Mouse (Mus musculus) myocyte (in vitro differentiated cells): ENCODE data around the gene Mgat4a. TPM values are rescaled to one million over a fixed set of nuclear protein-coding genes. Genes with fewer than 3 reads are reported as not detected.

Source experiments
- H3K27me3 ChIP-seq: one replicate; pipeline ENCODE4 v1.6.1; 2011; ENCODE audit not compliant: control insufficient read depth, insufficient read depth, insufficient read length
- H3K36me3 ChIP-seq: one replicate; pipeline ENCODE4 v1.6.1; 2011; ENCODE audit not compliant: control insufficient read depth, insufficient read depth
- H3K4me2 ChIP-seq: one replicate; pipeline ENCODE4 v1.6.1; 2011; ENCODE audit warnings: low read depth, control low read depth
- H3K4me3 ChIP-seq: one replicate; pipeline ENCODE4 v1.5.1; 2011; ENCODE audit warnings: mild to moderate bottlenecking, control low read depth, moderate library complexity
- H3K79me2 ChIP-seq: one replicate; pipeline ENCODE4 v1.6.1; 2011; ENCODE audit not compliant: control insufficient read depth, insufficient read depth
- H3ac ChIP-seq: one replicate; pipeline ENCODE4 v1.6.1; 2011; ENCODE audit not compliant: control insufficient read depth, insufficient read length
- CEBPB ChIP-seq: IDR thresholded peaks from 2 replicates; pipeline ENCODE4 v1.6.1; 2011; ENCODE audit warnings: mild to moderate bottlenecking, moderate library complexity; ENCODE audit not compliant: poor library complexity, insufficient read depth, severe bottlenecking
- E2F4 ChIP-seq: IDR thresholded peaks from one replicate; pipeline ENCODE4 v1.6.1; 2011; ENCODE audit warnings: mild to moderate bottlenecking, control low read depth, moderate library complexity; ENCODE audit not compliant: insufficient read depth
- MAX ChIP-seq: IDR thresholded peaks from one replicate; pipeline ENCODE4 v1.6.1; 2011; ENCODE audit warnings: low read depth, mild to moderate bottlenecking, control low read depth
- MYOD1 ChIP-seq, 3 experiments: IDR thresholded peaks; one replicate each; pipeline ENCODE4 v1.6.1; 2011; ENCODE audit warnings: control low read depth in 2 of 3, low read depth in 2 of 3, mild to moderate bottlenecking in 2 of 3, moderate library complexity in 1 of 3; ENCODE audit not compliant: insufficient read length in 2 of 3, control insufficient read depth in 1 of 3
- MYOG ChIP-seq, 3 experiments: IDR thresholded peaks; one replicate each; pipeline ENCODE4 v1.6.1; 2011; ENCODE audit warnings: control low read depth in 2 of 3, low read depth in 2 of 3, mild to moderate bottlenecking in 2 of 3; ENCODE audit not compliant: insufficient read length in 2 of 3, control insufficient read depth in 1 of 3, insufficient read depth in 1 of 3
- POLR2A ChIP-seq: IDR thresholded peaks from one replicate; pipeline ENCODE4 v1.6.1; 2011; ENCODE audit warnings: low read depth, mild to moderate bottlenecking, control low read depth, moderate library complexity; ENCODE audit not compliant: insufficient read length
- POLR2AphosphoS2 ChIP-seq: IDR thresholded peaks from one replicate; pipeline ENCODE4 v1.6.1; 2011; ENCODE audit warnings: low read depth, control low read depth; ENCODE audit not compliant: insufficient read length
- REST ChIP-seq: IDR thresholded peaks from one replicate; pipeline ENCODE4 v1.6.1; 2011; ENCODE audit warnings: mild to moderate bottlenecking, control low read depth, moderate library complexity; ENCODE audit not compliant: insufficient read depth, insufficient read length
- SRF ChIP-seq: IDR thresholded peaks from one replicate; pipeline ENCODE4 v1.6.1; 2011; ENCODE audit warnings: low read depth; ENCODE audit not compliant: control insufficient read depth, insufficient read length
- TCF12 ChIP-seq: IDR thresholded peaks from one replicate; pipeline ENCODE4 v1.6.1; 2011; ENCODE audit warnings: mild to moderate bottlenecking, control low read depth; ENCODE audit not compliant: poor library complexity, insufficient read depth, severe bottlenecking
- TCF3 ChIP-seq: IDR thresholded peaks from one replicate; pipeline ENCODE4 v1.6.1; 2011; ENCODE audit warnings: low read depth, control low read depth; ENCODE audit not compliant: insufficient read length
- USF1 ChIP-seq: IDR thresholded peaks from one replicate; pipeline ENCODE4 v1.6.1; 2011; ENCODE audit warnings: low read depth, mild to moderate bottlenecking, control low read depth, moderate library complexity
- polyA plus RNA-seq: library from polyadenylated mRNA; unstranded; fragments of >200 nt; fragmentation: generic; extraction: Trizol; gene quantifications from one replicate; pipeline ENCODE4 v1.2.1, GENCODE M21; 2012; ENCODE audit warnings: missing spikeins

Mgat4a gene
- polyA plus RNA-seq, 1 experiment: 0.01 TPM

- no peaks in the 10 kb centered on the region for H3K27me3 ChIP-seq
- TF ChIP-seq POLR2A (no peak), MYOG (IDR thresholded peaks at IDR 0.05; ENCODE audit: control insufficient read depth in 1 of 3, insufficient read depth in 1 of 3, insufficient read length in 2 of 3, low read depth in 2 of 3) (no peak), TCF3 (no peak), POLR2AphosphoS2 (no peak), TCF12 (no peak), REST (no peak), SRF (no peak), E2F4 (no peak)
- no peak overlapping the region for H3K4me2 ChIP-seq
- H3K79me2 ChIP-seq: no peaks in the 10 kb centered on the region
- H3ac ChIP-seq: no peak overlapping the region
- H3K36me3 ChIP-seq: no peaks in the 10 kb centered on the region
- no peak overlapping the region for H3K4me3 ChIP-seq
Observed at GRCm38 (mm10) chr1:37475312-37475711, 65.5 kb downstream of the Mgat4a start.

- Histone ChIP-seq H3K4me2 (no peak overlapping the region), H3K79me2 (no peaks in the 10 kb centered on the region), H3ac (no peak overlapping the region), H3K27me3 (no peaks in the 10 kb centered on the region), H3K4me3 (no peak overlapping the region), H3K36me3 (no peaks in the 10 kb centered on the region)
- TF ChIP-seq SRF (no peak), POLR2A (no peak), POLR2AphosphoS2 (no peak), REST (no peak)
Observed at GRCm38 (mm10) chr1:37474634-37475190, 66.1 kb downstream of the Mgat4a start.

- Histone ChIP-seq H3K4me3 (no peak overlapping the region), H3ac (no peak overlapping the region), H3K79me2 (no peaks in the 10 kb centered on the region), H3K27me3 (no peaks in the 10 kb centered on the region), H3K36me3 (no peaks in the 10 kb centered on the region), H3K4me2 (no peak overlapping the region)
- TF ChIP-seq MAX (no peak), USF1 (no peak), SRF (no peak), POLR2AphosphoS2 (no peak), REST (no peak), TCF12 (no peak), CEBPB (no peak), MYOD1 (IDR thresholded peaks at IDR 0.05; ENCODE audit: control insufficient read depth in 1 of 3, insufficient read length in 2 of 3, low read depth in 2 of 3) (no peak), TCF3 (no peak), MYOG (IDR thresholded peaks at IDR 0.05; ENCODE audit: control insufficient read depth in 1 of 3, insufficient read depth in 1 of 3, insufficient read length in 2 of 3, low read depth in 2 of 3) (no peak), E2F4 (no peak), POLR2A (no peak)
Observed at GRCm38 (mm10) chr1:37474046-37474445, 66.8 kb downstream of the Mgat4a start.

- no peak overlapping the region for H3K4me2 ChIP-seq
- H3ac ChIP-seq: no peak overlapping the region
- no peak for TF ChIP-seq USF1
- no peaks in the 10 kb centered on the region for H3K27me3 ChIP-seq
- no peaks in the 10 kb centered on the region for H3K79me2 ChIP-seq
- no peaks in the 10 kb centered on the region for H3K36me3 ChIP-seq
- H3K4me3 ChIP-seq: no peak overlapping the region
Observed at GRCm38 (mm10) chr1:37473251-37473650, 67.6 kb downstream of the Mgat4a start.

GRCm38 (mm10) chr1:37471179-37472148, 69.4 kb downstream of the Mgat4a start:
- no peaks in the 10 kb centered on the region for H3K27me3 ChIP-seq
- H3K79me2 ChIP-seq: no peaks in the 10 kb centered on the region
- TF ChIP-seq CEBPB (no peak), MYOG (IDR thresholded peaks at IDR 0.05; ENCODE audit: control insufficient read depth in 1 of 3, insufficient read depth in 1 of 3, insufficient read length in 2 of 3, low read depth in 2 of 3) (no peak), SRF (no peak), USF1 (no peak), MYOD1 (IDR thresholded peaks at IDR 0.05; ENCODE audit: control insufficient read depth in 1 of 3, insufficient read length in 2 of 3, low read depth in 2 of 3) (no peak), POLR2A (no peak), POLR2AphosphoS2 (no peak), TCF3 (no peak), E2F4 (no peak)
- no peak overlapping the region for H3K4me3 ChIP-seq
- no peaks in the 10 kb centered on the region for H3K36me3 ChIP-seq
- H3ac ChIP-seq: no peak overlapping the region
- H3K4me2 ChIP-seq: no peak overlapping the region
